In the genomic region with DNA sequence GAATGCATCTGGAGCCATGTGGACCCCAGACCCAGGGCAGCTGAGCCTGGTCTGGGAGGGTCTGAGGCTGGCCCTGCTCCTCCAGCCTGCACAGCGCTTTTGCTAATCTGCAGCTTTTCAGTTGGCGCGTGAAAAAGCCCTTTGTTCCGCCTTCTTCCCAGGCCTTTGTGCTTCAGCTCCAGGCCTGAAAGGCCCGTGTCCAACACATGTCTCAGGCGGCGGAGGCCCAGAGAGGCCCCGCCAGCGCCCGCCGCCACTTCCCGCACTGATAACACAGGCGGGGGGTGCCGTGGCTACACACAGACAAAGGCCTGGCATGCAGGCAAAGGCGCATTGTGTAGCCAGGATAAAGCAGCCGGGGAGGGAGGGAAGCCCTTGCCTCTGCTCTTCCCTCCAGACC, we compare ENCODE assay signal across 8 mouse cellular contexts. TPM values are rescaled to one million over a fixed set of nuclear protein-coding genes. Genes with fewer than 3 reads are reported as not detected.
DNase-seq lines count a peak whose midpoint lies in the region; ATAC-seq lines count a peak whose summit lies in the region.
"Had no signal": no experiment of that assay in that cellular context is flagged by ENCODE, and none has a peak within 500 bp of the region (broad histone marks: within the 10 kb centered on the region; RNA-seq: fewer than 3 reads in every experiment).

No protein-coding gene starts in this region.

- peak overlapping the region; percentile 97 for H3K27ac ChIP-seq in forebrain, embryonic 11.5 days (ENCODE audit: low read depth, low read length)
- H3K27ac ChIP-seq in midbrain, embryonic 11.5 days (ENCODE audit: low read depth, low read length): peak overlapping the region; percentile 92
- H3K27ac ChIP-seq: liver, embryonic 15.5 days had no signal

- no peaks in the 10 kb centered on the region for H3K9me3 ChIP-seq in forebrain, embryonic 11.5 days (ENCODE audit: control insufficient read depth, low read length)
- no peaks in the 10 kb centered on the region for H3K9me3 ChIP-seq in midbrain, embryonic 11.5 days (ENCODE audit: control insufficient read depth, low read length)
- H3K9me3 ChIP-seq: liver, embryonic 15.5 days had no signal

- intact Hi-C loops in left cerebral cortex, postnatal 14 days (cut with DNase I): no loop called here

- 5% methylated on average over 16 of the region's 16 CpGs for WGBS in forebrain, embryonic 11.5 days
- WGBS in midbrain, embryonic 11.5 days: 1% methylated on average over 16 of the region's 16 CpGs

- H3K4me1 ChIP-seq in forebrain, embryonic 11.5 days (replicated peaks; ENCODE audit: control insufficient read depth, insufficient read depth, low read length): peaks cover 66% of the 10 kb centered on the region
- H3K4me1 ChIP-seq in midbrain, embryonic 11.5 days (ENCODE audit: control insufficient read depth, insufficient read depth, low read length): peaks cover 75% of the 10 kb centered on the region

- H3K4me3 ChIP-seq in forebrain, embryonic 11.5 days (ENCODE audit: low read depth, low read length): no peak overlapping the region
- no peak overlapping the region for H3K4me3 ChIP-seq in midbrain, embryonic 11.5 days (ENCODE audit: low read depth, low read length)
- H3K4me3 ChIP-seq: liver, embryonic 15.5 days had no signal

- peak; percentile 79 for ATAC-seq in forebrain, embryonic 11.5 days (replicated peaks; ENCODE audit: low FRiP score)
- peak; percentile 81 for ATAC-seq in midbrain, embryonic 11.5 days (ENCODE audit: low FRiP score)
- ATAC-seq in CD4-positive, CD25-positive, alpha-beta regulatory T cell, adult 4 months: no peak

- peak overlapping the region; percentile 60 for H3K9ac ChIP-seq in forebrain, embryonic 11.5 days (ENCODE audit: low read length)
- peak overlapping the region; percentile 52 for H3K9ac ChIP-seq in midbrain, embryonic 11.5 days (ENCODE audit: low read length)
- H3K9ac ChIP-seq: liver, embryonic 15.5 days had no signal

- peak; percentile 34 for DNase-seq in thymus, postnatal 4 days
- no peak for DNase-seq in thymus, postnatal 10 days (ENCODE audit: low spot score in 2 of 2)
- peak; percentile 92 for DNase-seq in forebrain, embryonic 11.5 days (ENCODE audit: low spot score)
- peak; percentile 98 for DNase-seq in midbrain, embryonic 11.5 days (ENCODE audit: low spot score, missing footprints)
- no peak for DNase-seq in ovary, postnatal 36 days (ENCODE audit: low spot score)
- no peak for DNase-seq in left cerebral cortex, postnatal 14 days (ENCODE audit: low spot score in 2 of 2)

- no peaks in the 10 kb centered on the region for H3K36me3 ChIP-seq in forebrain, embryonic 11.5 days (ENCODE audit: control insufficient read depth, insufficient read depth, low read length)
- no peaks in the 10 kb centered on the region for H3K36me3 ChIP-seq in midbrain, embryonic 11.5 days (ENCODE audit: control insufficient read depth, insufficient read depth, low read length)
- H3K36me3 ChIP-seq: liver, embryonic 15.5 days had no signal

- peak overlapping the region; percentile 26; the same call in 1 of the 2 replicates for H3K4me2 ChIP-seq in forebrain, embryonic 11.5 days (ENCODE audit: low read depth, low read length, severe bottlenecking)
- peak overlapping the region; percentile 17; the same call in 1 of the 2 replicates for H3K4me2 ChIP-seq in midbrain, embryonic 11.5 days
- H3K4me2 ChIP-seq: liver, embryonic 15.5 days had no signal

- no peaks in the 10 kb centered on the region for H3K27me3 ChIP-seq in forebrain, embryonic 11.5 days (ENCODE audit: control insufficient read depth, insufficient read depth, low read length)
- H3K27me3 ChIP-seq in midbrain, embryonic 11.5 days (ENCODE audit: control insufficient read depth, insufficient read depth, low read length): peaks cover 4% of the 10 kb centered on the region; the same call in 1 of the 2 replicates

RNA-seq across cellular contexts. Expression of a gene that starts 45.5 kb away (rescaled TPM):
- not detected in 2 replicates for polyA plus RNA-seq in forebrain, embryonic 11.5 days (2014; fragmentation: Nextera tagmentation; extraction: Ambion mirVana)
- polyA plus RNA-seq in midbrain, embryonic 11.5 days (2014; fragmentation: Nextera tagmentation; extraction: Ambion mirVana): not detected in 2 replicates
- polyA plus RNA-seq in CD4-positive, CD25-positive, alpha-beta regulatory T cell, adult 4 months (2017; shearing (Covaris generic)): not detected
- not detected for total RNA-seq in left cerebral cortex, postnatal 14 days (2021)
- polyA plus RNA-seq: liver, embryonic 15.5 days had no signal

Comparison
In these comparisons a context has a peak if more than half of its experiments do, and no peak if none do; other contexts are left out.
1. DNase-seq: peak in thymus, postnatal 4 days (single experiment), forebrain, embryonic 11.5 days (single experiment) and midbrain, embryonic 11.5 days (single experiment); none in thymus, postnatal 10 days (0 of 2), ovary, postnatal 36 days (single experiment) and left cerebral cortex, postnatal 14 days (0 of 2).